Mouse (Mus musculus) bone marrow, adult 2 months (tissue): ENCODE data around the gene Sfxn3. TPM values are rescaled to one million over a fixed set of nuclear protein-coding genes. Genes with fewer than 3 reads are reported as not detected.
A peak's percentile ranks its signal among the peaks of the same experiment; 100 is the strongest.

Experiments used
- H3K27ac ChIP-seq: fragments of 200-500 bp; 2 replicates; pipeline ENCODE4 v1.5.1; 2012; ENCODE audit warnings: low read depth, mild to moderate bottlenecking, control low read depth, inconsistent platforms, low read length; ENCODE audit not compliant: control insufficient read depth, poor library complexity, insufficient read depth
- H3K4me1 ChIP-seq: fragments of 200-500 bp; 2 replicates; pipeline ENCODE4 v1.6.1; 2011; ENCODE audit warnings: low read length; ENCODE audit not compliant: control insufficient read depth, insufficient read depth
- H3K4me3 ChIP-seq: fragments of 200-500 bp; replicated peaks from 2 replicates; pipeline ENCODE3; 2011; ENCODE audit warnings: mild to moderate bottlenecking, low read depth, low read length, control low read depth; ENCODE audit not compliant: control insufficient read depth
- CTCF ChIP-seq: fragments of 200-500 bp; IDR thresholded peaks from 2 replicates; pipeline ENCODE4 v1.5.1; 2011; ENCODE audit warnings: low read length, control low read depth; ENCODE audit not compliant: control insufficient read depth, insufficient read depth
- POLR2A ChIP-seq: fragments of 200-500 bp; IDR thresholded peaks from 2 replicates; pipeline ENCODE4 v1.6.1; 2011; ENCODE audit warnings: low read depth, mild to moderate bottlenecking, control low read depth, low read length, borderline replicate concordance; ENCODE audit not compliant: control insufficient read depth
- WGBS: fragments of 180-500 bp; shearing (Covaris S2); methylation state at CpG from one replicate; pipeline ENCODE4 v1.1.7; 2018; 5-methylcytosine and 5-hydroxymethylcytosine counted together
- polyA plus RNA-seq: library from polyadenylated mRNA; stranded (reverse); fragments of >200 nt; gene quantifications from 2 replicates; pipeline ENCODE4 v1.2.4, GENCODE M21; 2011; ENCODE audit warnings: low replicate concordance; ENCODE audit not compliant: missing spikeins, insufficient read depth, insufficient read length

Gene Sfxn3
- polyA plus RNA-seq, 1 experiment = 13.5 TPM

GRCm38 (mm10) chr19:45024775-45025174 is 22.5 kb upstream of the Sfxn3 start:
- Histone ChIP-seq H3K4me1 (no peaks in the 10 kb centered on the region), H3K27ac (no peak overlapping the region), H3K4me3 (no peak overlapping the region)
- TF ChIP-seq CTCF = no peak
- TF ChIP-seq POLR2A = no peak
- WGBS = 91% methylated on average over 20 of the region's 20 CpGs

- 93% methylated on average over 37 of the region's 37 CpGs for WGBS
- H3K4me1 ChIP-seq = no peaks in the 10 kb centered on the region
- TF ChIP-seq CTCF = no peak
- TF ChIP-seq POLR2A = no peak
- H3K4me3 ChIP-seq = no peak overlapping the region
- H3K27ac ChIP-seq = no peak overlapping the region
These were observed 21.2 kb upstream of the Sfxn3 start for GRCm38 (mm10) chr19:45025937-45026568.

- WGBS = 79% methylated on average over 6 of the region's 6 CpGs
- Histone ChIP-seq H3K4me1 (no peaks in the 10 kb centered on the region), H3K27ac (no peak overlapping the region), H3K4me3 (no peak overlapping the region)
- TF ChIP-seq POLR2A = no peak
- no peak for TF ChIP-seq CTCF
These were observed 20.2 kb upstream of the Sfxn3 start for GRCm38 (mm10) chr19:45026958-45027670.

GRCm38 (mm10) chr19:45027848-45028247 is 19.5 kb upstream of the Sfxn3 start:
- no peaks in the 10 kb centered on the region for H3K4me1 ChIP-seq

GRCm38 (mm10) chr19:45028746-45029145 is 18.6 kb upstream of the Sfxn3 start:
- H3K27ac ChIP-seq = no peak overlapping the region
- 83% methylated on average over 19 of the region's 19 CpGs for WGBS
- TF ChIP-seq POLR2A (no peak), CTCF (no peak)
- no peak overlapping the region for H3K4me3 ChIP-seq
- no peaks in the 10 kb centered on the region for H3K4me1 ChIP-seq

More at GRCm38 (mm10) chr19:45027848-45028247, 19.5 kb upstream of the Sfxn3 start:
- Histone ChIP-seq H3K4me3 (no peak overlapping the region), H3K27ac (no peak overlapping the region)
- TF ChIP-seq CTCF (no peak), POLR2A (no peak)
- 89% methylated on average over 6 of the region's 6 CpGs for WGBS

GRCm38 (mm10) chr19:45029571-45029970 is 17.7 kb upstream of the Sfxn3 start:
- 67% methylated on average over 9 of the region's 9 CpGs for WGBS
- no peak overlapping the region for H3K4me3 ChIP-seq
- TF ChIP-seq CTCF = no peak
- no peaks in the 10 kb centered on the region for H3K4me1 ChIP-seq
- H3K27ac ChIP-seq = no peak overlapping the region

- Histone ChIP-seq H3K4me1 (no peaks in the 10 kb centered on the region), H3K27ac (no peak overlapping the region), H3K4me3 (no peak overlapping the region)
- 23% methylated on average over 8 of the region's 8 CpGs for WGBS
- TF ChIP-seq POLR2A (no peak), CTCF (peak; percentile 89)
These were observed 17.2 kb upstream of the Sfxn3 start for GRCm38 (mm10) chr19:45030111-45030510.

- Histone ChIP-seq H3K4me3 (peak overlapping the region; percentile 14), H3K27ac (no peak overlapping the region), H3K4me1 (no peaks in the 10 kb centered on the region)
- TF ChIP-seq CTCF (peak; percentile 77), POLR2A (no peak)
- 40% methylated on average over 20 of the region's 20 CpGs for WGBS
These were observed 16.3 kb upstream of the Sfxn3 start for GRCm38 (mm10) chr19:45030746-45031693.
